Mouse (Mus musculus) midbrain, embryonic 12.5 days (tissue): ENCODE measurements around the gene Plppr4. TPM values are rescaled to one million over a fixed set of nuclear protein-coding genes. Genes with fewer than 3 reads are reported as not detected.
A peak's percentile ranks its signal among the peaks of the same experiment; 100 is the strongest.

Experiments
- ATAC-seq: fragments of 200-750 bp; cut with Nextera tagmentation; 2 replicates; pipeline ENCODE4 v1.8.0; 2017; ENCODE audit warnings: low read depth, moderate TSS enrichment, moderate library complexity; ENCODE audit not compliant: low FRiP score
- H3K27ac ChIP-seq: fragments of 300-500 bp; sonication (generic); replicated peaks from 2 replicates; pipeline ENCODE4 v1.5.1; 2016; ENCODE audit warnings: mild to moderate bottlenecking
- H3K27me3 ChIP-seq: fragments of 300-500 bp; sonication (generic); 2 replicates; pipeline ENCODE4 v1.6.1; 2016; ENCODE audit warnings: mild to moderate bottlenecking
- H3K36me3 ChIP-seq: fragments of 300-500 bp; sonication (generic); 2 replicates; pipeline ENCODE4 v1.6.1; 2016
- H3K4me1 ChIP-seq: fragments of 300-500 bp; sonication (generic); 2 replicates; pipeline ENCODE4 v1.6.1; 2016
- H3K4me2 ChIP-seq: fragments of 300-500 bp; sonication (generic); replicated peaks from 2 replicates; pipeline ENCODE4 v1.6.1; 2016; ENCODE audit warnings: mild to moderate bottlenecking, moderate library complexity
- H3K4me3 ChIP-seq: fragments of 300-500 bp; sonication (generic); 2 replicates; pipeline ENCODE4 v1.5.1; 2016; ENCODE audit warnings: mild to moderate bottlenecking
- H3K9ac ChIP-seq: fragments of 300-500 bp; sonication (generic); replicated peaks from 2 replicates; pipeline ENCODE4 v1.6.1; 2016; ENCODE audit warnings: mild to moderate bottlenecking, moderate library complexity
- H3K9me3 ChIP-seq: fragments of 300-500 bp; sonication (generic); 2 replicates; pipeline ENCODE4 v1.6.1; 2016; ENCODE audit warnings: mild to moderate bottlenecking
- WGBS: fragments of 180-500 bp; shearing (Covaris S2); methylation state at CpG from one replicate; pipeline ENCODE4 v1.1.7; 2016; 5-methylcytosine and 5-hydroxymethylcytosine counted together
- polyA plus RNA-seq: library from polyadenylated mRNA; unstranded; fragments of >200 nt; fragmentation: Nextera tagmentation; extraction: Ambion mirVana; gene quantifications from 2 replicates; pipeline ENCODE4 v1.2.1, GENCODE M21; 2016

Gene Plppr4
- 0.68 and 0.88 TPM in 2 replicates for polyA plus RNA-seq

DNA sequence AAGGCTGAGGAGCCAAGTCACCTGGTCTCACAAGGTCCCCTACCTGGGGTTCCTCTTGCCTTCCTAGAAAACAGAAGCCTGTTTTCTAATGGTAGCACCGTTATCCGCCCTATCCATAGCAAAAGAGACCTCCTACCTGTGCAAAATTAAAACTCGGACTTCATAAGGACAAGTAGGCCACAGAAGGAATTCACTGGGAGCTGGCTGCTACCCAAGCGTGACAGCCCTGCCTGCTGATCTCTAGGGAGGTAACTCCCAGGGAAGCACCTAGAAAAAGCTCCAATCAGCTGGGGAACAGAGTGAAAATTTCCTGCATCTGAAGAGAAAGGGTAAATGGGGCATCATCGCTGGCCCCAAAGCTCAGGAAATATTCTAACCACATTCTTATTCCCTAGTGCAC lies at the start of gene Plppr4:
Gene Plppr4, minus strand, starts transcription at position 349 of the 400 bp plus-strand sequence.
- H3K4me3 ChIP-seq = peak within 1 kb of the TSS; percentile 50
- peak within 1 kb of the TSS; percentile 78 for H3K4me2 ChIP-seq
- ATAC-seq = peak; percentile 36
- H3K4me1 ChIP-seq = peaks cover 9% of the 10 kb centered on the region; the same call in 1 of the 2 replicates
- peak within 1 kb of the TSS; percentile 50 for H3K9ac ChIP-seq
- H3K27ac ChIP-seq = no peak within 1 kb of the TSS
- H3K27me3 ChIP-seq = 0 out of 2 replicates have a peak, but pooled peaks cover 5% of the 10 kb centered on the region
- 29% methylated on average over 5 of the region's 5 CpGs for WGBS
- H3K9me3 ChIP-seq = no peaks in the 10 kb centered on the region
- no peaks in the 10 kb centered on the region for H3K36me3 ChIP-seq

- no peak for ATAC-seq
- 93% methylated on average over 2 of the region's 2 CpGs for WGBS
- Histone ChIP-seq H3K36me3 (no peaks in the 10 kb centered on the region), H3K9ac (no peak overlapping the region), H3K4me1 (no peaks in the 10 kb centered on the region), H3K4me2 (no peak overlapping the region), H3K27ac (no peak overlapping the region), H3K27me3 (no peaks in the 10 kb centered on the region), H3K9me3 (no peaks in the 10 kb centered on the region), H3K4me3 (no peak overlapping the region)
These were observed 45.1 kb upstream of the Plppr4 start for GRCm38 (mm10) chr3:117405821-117406220.

- H3K27me3 ChIP-seq = no peaks in the 10 kb centered on the region
- WGBS = 86% methylated on average over 3 of the region's 3 CpGs
- H3K9ac ChIP-seq = no peak overlapping the region
- H3K36me3 ChIP-seq = no peaks in the 10 kb centered on the region
- no peak overlapping the region for H3K4me2 ChIP-seq
- no peaks in the 10 kb centered on the region for H3K9me3 ChIP-seq
- no peak overlapping the region for H3K4me3 ChIP-seq
- no peak for ATAC-seq
- H3K4me1 ChIP-seq = no peaks in the 10 kb centered on the region
- H3K27ac ChIP-seq = no peak overlapping the region
These were observed 43.1 kb upstream of the Plppr4 start for GRCm38 (mm10) chr3:117403740-117404139.

GRCm38 (mm10) chr3:117366041-117366440 lies 5.4 kb upstream of the Plppr4 start:
- H3K4me2 ChIP-seq = no peak overlapping the region
- H3K27ac ChIP-seq = no peak overlapping the region
- no peaks in the 10 kb centered on the region for H3K27me3 ChIP-seq
- no peak overlapping the region for H3K9ac ChIP-seq
- no peaks in the 10 kb centered on the region for H3K4me1 ChIP-seq
- no peaks in the 10 kb centered on the region for H3K9me3 ChIP-seq
- H3K36me3 ChIP-seq = no peaks in the 10 kb centered on the region
- 96% methylated on average over 1 of the region's 1 CpGs for WGBS
- H3K4me3 ChIP-seq = no peak overlapping the region
- ATAC-seq = no peak

- peak overlapping the region; percentile 78 for H3K4me2 ChIP-seq
- ATAC-seq = peak; percentile 93
- 3% methylated on average over 45 of the region's 46 CpGs for WGBS
- H3K36me3 ChIP-seq = no peaks in the 10 kb centered on the region
- peak overlapping the region; percentile 50 for H3K9ac ChIP-seq
- H3K4me1 ChIP-seq = peaks cover 9% of the 10 kb centered on the region; the same call in 1 of the 2 replicates
- no peaks in the 10 kb centered on the region for H3K9me3 ChIP-seq
- peak overlapping the region; percentile 50 for H3K4me3 ChIP-seq
- H3K27ac ChIP-seq = no peak overlapping the region
- H3K27me3 ChIP-seq = 0 out of 2 replicates have a peak, but pooled peaks cover 5% of the 10 kb centered on the region
These were observed 772 bp downstream of the Plppr4 start for GRCm38 (mm10) chr3:117359686-117360521.

DNA sequence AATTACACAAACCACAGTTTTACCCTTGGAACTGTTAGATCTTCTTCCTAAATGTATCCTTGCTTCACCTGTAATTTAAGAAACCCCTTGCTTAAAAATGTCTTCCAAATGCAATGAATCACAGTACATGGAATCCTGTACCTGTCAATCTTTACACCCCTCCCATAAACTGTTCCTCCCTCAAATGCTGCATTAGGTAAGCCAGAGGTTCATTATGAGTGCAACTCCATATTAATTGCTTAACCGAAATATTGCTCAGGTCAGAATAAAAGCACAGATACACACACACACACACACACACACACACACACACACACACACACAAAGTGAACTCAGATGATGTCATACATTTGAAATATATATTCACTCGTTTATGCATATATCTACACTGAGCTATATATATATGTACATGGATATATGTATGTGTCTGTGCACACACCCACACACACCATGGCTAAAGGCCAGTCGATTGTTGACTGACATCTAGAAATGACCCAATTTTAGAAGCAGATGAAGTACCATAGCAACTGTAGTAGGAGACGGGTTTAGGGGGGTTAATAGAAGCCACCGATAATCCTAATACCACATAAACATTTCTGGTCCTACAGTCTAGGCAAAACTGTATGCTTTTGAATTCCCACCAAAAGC lies 1.6 kb downstream of the Plppr4 start:
- Histone ChIP-seq H3K9ac (no peak overlapping the region), H3K4me1 (peaks cover 9% of the 10 kb centered on the region; the same call in 1 of the 2 replicates), H3K4me3 (peak overlapping the region; percentile 50; the same call in 1 of the 2 replicates), H3K36me3 (no peaks in the 10 kb centered on the region), H3K9me3 (no peaks in the 10 kb centered on the region), H3K4me2 (peak overlapping the region; percentile 78), H3K27me3 (0 out of 2 replicates have a peak, but pooled peaks cover 5% of the 10 kb centered on the region), H3K27ac (no peak overlapping the region)
- ATAC-seq = no peak
- 82% methylated on average over 5 of the region's 5 CpGs for WGBS

DNA sequence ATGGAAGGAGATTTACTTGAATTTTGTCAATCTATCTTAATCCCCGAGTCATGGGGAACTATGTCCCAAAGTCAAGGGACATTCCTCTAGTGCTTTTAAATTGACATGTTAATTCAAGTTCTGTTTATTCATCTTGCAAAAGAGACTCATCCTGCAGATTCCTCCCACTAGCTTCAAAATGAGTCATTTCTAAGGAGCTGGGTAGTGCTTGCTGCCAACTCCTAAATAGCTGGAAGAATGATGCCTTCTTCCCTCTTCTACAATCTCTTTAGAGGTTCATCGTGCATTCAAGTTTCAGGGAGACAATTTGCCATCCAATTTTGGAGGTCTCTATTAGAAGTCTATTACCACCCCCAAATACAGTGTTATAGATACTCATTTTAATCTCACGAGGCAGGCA lies 3.3 kb downstream of the Plppr4 start:
- Histone ChIP-seq H3K4me1 (peaks cover 9% of the 10 kb centered on the region; the same call in 1 of the 2 replicates), H3K9me3 (no peaks in the 10 kb centered on the region), H3K27me3 (0 out of 2 replicates have a peak, but pooled peaks cover 5% of the 10 kb centered on the region), H3K4me2 (no peak overlapping the region), H3K4me3 (no peak overlapping the region), H3K27ac (no peak overlapping the region), H3K9ac (no peak overlapping the region), H3K36me3 (no peaks in the 10 kb centered on the region)
- ATAC-seq = no peak
- WGBS = 89% methylated on average over 3 of the region's 3 CpGs

- Histone ChIP-seq H3K27ac (no peak overlapping the region), H3K4me1 (no peaks in the 10 kb centered on the region), H3K36me3 (no peaks in the 10 kb centered on the region), H3K9me3 (no peaks in the 10 kb centered on the region), H3K4me3 (no peak overlapping the region), H3K4me2 (no peak overlapping the region), H3K27me3 (no peaks in the 10 kb centered on the region), H3K9ac (no peak overlapping the region)
- WGBS = 80% methylated on average over 2 of the region's 2 CpGs
- ATAC-seq = no peak
These were observed 6.7 kb downstream of the Plppr4 start for GRCm38 (mm10) chr3:117353940-117354339.

GRCm38 (mm10) chr3:117346351-117346750 lies 14.3 kb downstream of the Plppr4 start:
- no peaks in the 10 kb centered on the region for H3K9me3 ChIP-seq
- no peaks in the 10 kb centered on the region for H3K27me3 ChIP-seq
- no peak overlapping the region for H3K4me3 ChIP-seq
- WGBS = 79% methylated on average over 1 of the region's 1 CpGs
- no peaks in the 10 kb centered on the region for H3K36me3 ChIP-seq
- ATAC-seq = no peak
- no peak overlapping the region for H3K9ac ChIP-seq
- no peaks in the 10 kb centered on the region for H3K4me1 ChIP-seq
- no peak overlapping the region for H3K27ac ChIP-seq
- H3K4me2 ChIP-seq = no peak overlapping the region

DNA sequence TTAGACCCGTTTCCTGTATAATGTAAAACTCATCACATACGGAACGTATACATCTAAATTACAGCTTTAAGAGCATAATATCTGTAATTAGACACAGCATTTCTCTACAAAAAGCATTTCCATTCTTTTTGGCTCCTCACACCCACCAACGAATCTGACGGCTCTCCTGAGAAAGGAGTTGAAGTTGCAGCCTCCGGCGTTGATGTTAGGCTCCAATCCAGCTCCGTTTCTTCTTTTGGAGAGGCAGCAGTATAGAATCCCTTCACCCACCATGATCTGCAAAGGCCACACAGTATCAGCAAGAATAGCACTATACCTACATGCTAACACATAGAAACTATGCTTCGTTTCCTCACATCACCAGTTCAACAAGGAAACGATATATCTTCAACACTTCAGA lies 29.2 kb downstream of the Plppr4 start:
- 90% methylated on average over 10 of the region's 10 CpGs for WGBS
- ATAC-seq = no peak
- no peak overlapping the region for H3K4me3 ChIP-seq
- no peaks in the 10 kb centered on the region for H3K27me3 ChIP-seq
- H3K9ac ChIP-seq = no peak overlapping the region
- no peaks in the 10 kb centered on the region for H3K4me1 ChIP-seq
- H3K4me2 ChIP-seq = no peak overlapping the region
- no peak overlapping the region for H3K27ac ChIP-seq
- no peaks in the 10 kb centered on the region for H3K9me3 ChIP-seq
- no peaks in the 10 kb centered on the region for H3K36me3 ChIP-seq

DNA sequence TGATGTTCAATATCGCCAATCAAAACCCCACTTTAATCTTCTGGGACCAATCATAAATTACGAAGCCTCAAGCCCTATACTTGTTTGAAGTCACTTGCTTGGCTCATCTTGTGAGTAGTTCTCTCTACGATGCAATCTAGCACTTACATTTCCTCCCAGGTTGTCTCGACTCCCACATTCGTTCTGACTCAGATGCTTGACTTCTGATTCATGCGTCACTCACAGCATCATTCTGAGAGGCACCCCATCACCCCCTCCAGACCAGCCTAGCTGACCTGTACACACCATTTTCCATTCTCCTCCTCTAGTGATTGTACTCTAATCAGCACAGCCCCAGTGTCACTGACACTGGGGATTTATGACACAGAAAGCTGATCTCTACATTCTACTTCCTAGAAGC lies 31.2 kb downstream of the Plppr4 start:
- Histone ChIP-seq H3K27me3 (no peaks in the 10 kb centered on the region), H3K4me3 (no peak overlapping the region), H3K27ac (no peak overlapping the region), H3K36me3 (no peaks in the 10 kb centered on the region), H3K9me3 (no peaks in the 10 kb centered on the region), H3K4me1 (no peaks in the 10 kb centered on the region), H3K9ac (no peak overlapping the region), H3K4me2 (no peak overlapping the region)
- ATAC-seq = no peak
- WGBS = 84% methylated on average over 6 of the region's 6 CpGs

- ATAC-seq = no peak
- WGBS = 92% methylated on average over 5 of the region's 5 CpGs
- Histone ChIP-seq H3K4me1 (no peaks in the 10 kb centered on the region), H3K27me3 (no peaks in the 10 kb centered on the region), H3K9me3 (no peaks in the 10 kb centered on the region), H3K4me3 (no peak overlapping the region), H3K9ac (no peak overlapping the region), H3K27ac (no peak overlapping the region), H3K4me2 (no peak overlapping the region), H3K36me3 (no peaks in the 10 kb centered on the region)
These were observed 34.1 kb downstream of the Plppr4 start for GRCm38 (mm10) chr3:117326551-117326950.
